Mouse (Mus musculus) bone marrow, adult 2 months (tissue): ENCODE measurements around the gene 4930467E23Rik. TPM values are rescaled to one million over a fixed set of nuclear protein-coding genes. Genes with fewer than 3 reads are reported as not detected.
"Not testable (repeated sequence)": the region's sequence is repeated elsewhere in the genome, so short reads cannot be mapped to it uniquely, and the experiment has no call there.

Experiments
- H3K27ac ChIP-seq: fragments of 200-500 bp; 2 replicates; pipeline ENCODE4 v1.5.1; 2012; ENCODE audit warnings: low read depth, mild to moderate bottlenecking, control low read depth, inconsistent platforms, low read length; ENCODE audit not compliant: control insufficient read depth, poor library complexity, insufficient read depth
- H3K4me1 ChIP-seq: fragments of 200-500 bp; 2 replicates; pipeline ENCODE4 v1.6.1; 2011; ENCODE audit warnings: low read length; ENCODE audit not compliant: control insufficient read depth, insufficient read depth
- H3K4me3 ChIP-seq: fragments of 200-500 bp; replicated peaks from 2 replicates; pipeline ENCODE3; 2011; ENCODE audit warnings: mild to moderate bottlenecking, low read depth, low read length, control low read depth; ENCODE audit not compliant: control insufficient read depth
- WGBS: fragments of 180-500 bp; shearing (Covaris S2); methylation state at CpG from one replicate; pipeline ENCODE4 v1.1.7; 2018; 5-methylcytosine and 5-hydroxymethylcytosine counted together
- polyA plus RNA-seq: library from polyadenylated mRNA; stranded (reverse); fragments of >200 nt; gene quantifications from 2 replicates; pipeline ENCODE4 v1.2.4, GENCODE M21; 2011; ENCODE audit warnings: low replicate concordance; ENCODE audit not compliant: missing spikeins, insufficient read depth, insufficient read length

The 4930467E23Rik gene
- polyA plus RNA-seq: not detected in 2 replicates

- not testable (repeated sequence) for H3K4me3 ChIP-seq
These were observed at the start of gene 4930467E23Rik for GRCm38 (mm10) chr8:19729276-19729675. TSS of gene 4930467E23Rik (plus strand) at chr8:19729576.

GRCm38 (mm10) chr8:19682311-19682710 is 47.1 kb upstream of the 4930467E23Rik start:
- H3K27ac ChIP-seq, H3K4me3 ChIP-seq, H3K4me1 ChIP-seq: not testable (repeated sequence)
- 89% methylated on average over 2 of the region's 3 CpGs for WGBS

More at GRCm38 (mm10) chr8:19729276-19729675, at the start of gene 4930467E23Rik:
- WGBS: no CpG with 5 or more reads among the region's 2 CpGs
- H3K27ac ChIP-seq, H3K4me1 ChIP-seq: not testable (repeated sequence)

- H3K4me1 ChIP-seq, H3K4me3 ChIP-seq, H3K27ac ChIP-seq: not testable (repeated sequence)
- whole genome bisulfite sequencing: 67% methylated on average over 3 of the region's 3 CpGs
These were observed 43.9 kb upstream of the 4930467E23Rik start for GRCm38 (mm10) chr8:19685476-19685875.

- WGBS: 71% methylated on average over 6 of the region's 6 CpGs
- H3K4me3 ChIP-seq: not testable (repeated sequence)
These were observed 40.4 kb upstream of the 4930467E23Rik start for GRCm38 (mm10) chr8:19688802-19689525.

DNA sequence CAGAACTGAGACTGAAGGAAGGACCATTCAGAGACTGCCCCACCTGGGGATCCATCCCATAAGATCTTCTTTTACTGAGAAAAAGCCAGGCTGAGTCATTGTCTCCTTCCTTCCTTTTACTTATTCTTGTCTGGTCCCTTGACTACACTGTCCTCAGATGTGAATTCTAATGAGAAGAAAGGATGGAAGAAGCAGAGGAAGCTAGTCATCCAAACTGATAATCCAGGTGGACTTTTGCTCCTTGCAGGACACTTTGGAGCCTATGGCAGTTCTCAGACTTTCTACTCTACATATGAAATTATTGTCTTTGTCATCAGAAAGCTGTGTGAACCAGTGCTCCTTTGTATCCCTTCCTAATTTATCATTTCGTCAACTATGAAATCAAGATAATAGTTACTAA is 39.6 kb upstream of the 4930467E23Rik start:
- not testable (repeated sequence) for H3K27ac ChIP-seq, H3K4me3 ChIP-seq, H3K4me1 ChIP-seq
- WGBS: 61% methylated on average over 1 of the region's 1 CpGs

More at GRCm38 (mm10) chr8:19688802-19689525, 40.4 kb upstream of the 4930467E23Rik start:
- H3K27ac ChIP-seq, H3K4me1 ChIP-seq: not testable (repeated sequence)

DNA sequence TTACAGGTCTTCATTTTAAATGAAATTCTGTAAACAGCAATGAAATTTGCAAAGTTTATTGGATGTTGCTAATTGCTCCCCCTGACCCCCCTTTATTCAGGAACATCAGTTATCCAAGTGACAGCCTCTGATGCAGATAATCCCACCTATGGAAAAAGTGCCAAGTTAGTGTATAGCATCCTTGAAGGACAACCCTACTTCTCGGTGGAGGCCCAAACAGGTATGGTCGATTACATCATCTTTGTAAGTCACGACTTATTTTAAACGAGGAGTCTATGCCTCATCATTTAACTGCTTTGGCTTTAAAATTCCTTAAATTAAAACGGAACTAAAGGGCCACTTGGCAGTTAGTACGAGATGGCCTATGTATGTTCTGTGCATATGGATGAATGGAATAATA is 38.0 kb upstream of the 4930467E23Rik start:
- not testable (repeated sequence) for H3K27ac ChIP-seq, H3K4me1 ChIP-seq, H3K4me3 ChIP-seq
- 78% methylated on average over 6 of the region's 6 CpGs for WGBS

GRCm38 (mm10) chr8:19697497-19698077 is 31.8 kb upstream of the 4930467E23Rik start:
- not testable (repeated sequence) for H3K4me3 ChIP-seq, H3K27ac ChIP-seq, H3K4me1 ChIP-seq
- WGBS: 72% methylated on average over 11 of the region's 11 CpGs

DNA sequence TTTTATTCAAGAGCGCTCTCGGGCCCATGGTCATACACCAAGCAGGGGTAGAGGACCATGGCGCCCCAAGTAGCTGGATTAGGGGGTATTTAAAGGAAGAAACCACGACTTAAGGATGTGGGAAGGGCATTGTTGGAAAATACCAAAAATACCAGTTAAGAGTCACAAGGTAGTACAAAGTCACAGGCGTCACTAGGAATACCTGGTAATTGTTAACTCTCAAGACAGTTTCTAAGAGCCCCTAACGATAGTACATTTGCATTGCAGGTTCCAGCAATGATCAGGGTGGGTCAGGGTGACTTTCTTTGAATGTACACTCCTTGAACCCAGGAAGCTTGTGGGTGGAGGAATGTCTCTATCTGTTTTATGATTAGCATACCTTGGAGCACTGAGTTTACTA is 31.3 kb upstream of the 4930467E23Rik start:
- not testable (repeated sequence) for H3K27ac ChIP-seq

DNA sequence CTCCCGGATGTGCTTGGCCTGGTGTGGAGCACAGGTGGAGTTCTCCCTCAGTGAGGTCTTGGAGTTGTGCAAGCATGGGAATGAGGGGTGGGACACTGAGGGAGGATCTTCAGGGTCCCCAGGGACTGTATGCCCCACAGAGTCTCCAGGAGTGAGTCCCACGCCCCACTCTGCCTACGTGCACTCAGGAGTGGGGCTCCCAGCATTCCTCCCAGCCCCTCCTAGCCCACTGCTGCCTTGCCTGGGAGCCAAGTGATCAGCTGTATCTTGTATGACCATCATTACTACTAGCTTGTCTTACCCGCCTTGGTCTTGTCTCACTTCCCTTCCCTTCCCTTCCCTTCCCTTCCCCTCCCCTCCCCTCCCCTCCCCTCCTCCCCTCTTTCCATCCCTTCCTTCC is 30.7 kb upstream of the 4930467E23Rik start:
- 74% methylated on average over 4 of the region's 4 CpGs for WGBS
- H3K4me1 ChIP-seq, H3K27ac ChIP-seq, H3K4me3 ChIP-seq: not testable (repeated sequence)

More for the DNA sequence above, 31.3 kb upstream of the 4930467E23Rik start:
- WGBS: 70% methylated on average over 6 of the region's 6 CpGs
- not testable (repeated sequence) for H3K4me1 ChIP-seq, H3K4me3 ChIP-seq

DNA sequence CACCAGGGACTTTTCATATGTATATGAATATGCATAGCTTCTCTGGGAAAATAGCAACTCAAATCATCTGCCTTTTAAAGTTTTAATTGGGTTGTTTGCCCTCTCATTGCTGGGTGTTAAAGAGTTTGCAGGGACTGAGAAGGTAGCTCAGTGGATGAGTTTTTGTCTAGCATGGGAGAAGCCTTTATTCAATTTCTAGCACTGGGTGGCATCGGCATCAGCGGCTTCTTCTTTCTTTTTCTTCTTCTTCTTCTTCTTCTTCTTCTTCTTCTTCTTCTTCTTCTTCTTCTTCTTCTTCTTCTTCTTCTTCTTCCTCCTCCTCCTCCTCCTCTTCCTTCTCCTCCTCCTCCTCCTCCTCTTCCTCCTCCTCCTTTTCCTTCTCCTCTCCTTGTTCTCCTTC is 28.1 kb upstream of the 4930467E23Rik start:
- WGBS: 74% methylated on average over 2 of the region's 2 CpGs
- H3K4me3 ChIP-seq, H3K27ac ChIP-seq, H3K4me1 ChIP-seq: not testable (repeated sequence)

DNA sequence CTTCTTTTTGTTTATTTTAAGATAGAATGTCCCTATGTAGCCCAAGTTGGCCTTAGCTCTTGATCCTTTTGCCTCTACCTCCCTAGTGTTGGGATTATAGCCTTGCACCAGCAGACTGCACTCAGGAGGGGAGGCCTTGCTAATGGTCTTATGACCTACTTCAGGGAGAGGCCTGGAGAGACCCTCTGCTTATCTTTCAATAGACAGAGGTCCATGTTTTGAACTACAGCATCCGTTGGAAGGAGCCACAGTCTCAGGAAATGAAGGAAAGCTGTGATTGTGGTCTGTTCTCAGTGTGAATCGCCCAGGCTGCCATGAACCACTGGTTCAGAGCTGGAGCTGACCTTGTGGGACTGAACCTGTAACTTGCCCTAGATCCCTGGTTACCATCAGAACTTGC is 27.1 kb upstream of the 4930467E23Rik start:
- WGBS: 59% methylated on average over 2 of the region's 2 CpGs
- not testable (repeated sequence) for H3K27ac ChIP-seq

DNA sequence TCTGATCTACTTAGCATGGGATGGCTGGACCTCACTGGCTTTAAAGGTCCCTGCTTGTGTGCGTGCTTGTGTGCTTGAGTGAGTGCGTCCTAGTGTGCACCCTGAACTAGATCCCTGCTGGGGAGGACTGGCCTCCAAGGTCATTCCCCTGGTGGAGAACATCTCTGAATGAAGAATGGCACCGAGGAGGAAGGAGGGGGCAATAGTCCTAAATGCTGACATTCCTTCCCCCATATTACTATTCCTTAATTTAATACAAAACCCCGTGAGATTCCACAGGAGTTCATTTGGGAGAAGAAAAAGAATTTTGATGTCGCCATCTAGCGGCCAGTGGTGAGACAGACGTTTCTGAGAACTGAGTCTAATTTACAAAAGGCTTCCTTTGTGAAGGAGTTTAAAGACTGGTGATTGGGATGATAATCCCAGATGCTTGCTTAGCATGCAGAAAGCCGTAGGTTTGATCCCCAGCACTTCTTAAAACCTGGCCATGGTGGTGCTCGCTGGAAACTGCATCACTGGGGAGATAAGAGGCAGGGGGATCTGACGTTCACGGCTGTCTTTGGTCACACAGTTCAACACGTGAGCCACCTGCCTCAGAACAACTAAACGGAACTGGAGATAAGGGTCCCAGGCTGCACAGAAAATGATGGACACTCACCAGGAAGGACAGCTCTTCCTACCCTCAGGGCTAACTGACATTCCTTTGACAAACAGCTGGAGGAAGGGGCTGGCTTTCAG is 26.2 kb upstream of the 4930467E23Rik start:
- H3K4me3 ChIP-seq, H3K27ac ChIP-seq, H3K4me1 ChIP-seq: not testable (repeated sequence)
- 33% methylated on average over 13 of the region's 13 CpGs for WGBS

More for the DNA sequence above, 27.1 kb upstream of the 4930467E23Rik start:
- not testable (repeated sequence) for H3K4me3 ChIP-seq, H3K4me1 ChIP-seq

GRCm38 (mm10) chr8:19703906-19704305 is 25.5 kb upstream of the 4930467E23Rik start:
- H3K4me1 ChIP-seq: not testable (repeated sequence)

More at GRCm38 (mm10) chr8:19703906-19704305, 25.5 kb upstream of the 4930467E23Rik start:
- H3K27ac ChIP-seq, H3K4me3 ChIP-seq: not testable (repeated sequence)
